Mouse (Mus musculus): ENCODE measurements around the gene Atp1a3.

GRCm38 (mm10) chr7:25035916-25036315, 30.2 kb upstream of the Atp1a3 start:
- peak; percentile 99 for TF ChIP-seq CTCF (IDR thresholded peaks at IDR 0.05)
- TF ChIP-seq POLR2A (IDR thresholded peaks at IDR 0.05; ENCODE audit: insufficient read depth, low read depth, low read length), result no peak

Measured in heart, adult 2 months (tissue).